Mouse (Mus musculus) right cerebral cortex, postnatal 25 days (tissue): ENCODE measurements around the gene Leo1.

Experiments
- DNase-seq: peaks from one replicate; pipeline ENCODE4 v3.0.0; 2022

Leo1 gene

DNA sequence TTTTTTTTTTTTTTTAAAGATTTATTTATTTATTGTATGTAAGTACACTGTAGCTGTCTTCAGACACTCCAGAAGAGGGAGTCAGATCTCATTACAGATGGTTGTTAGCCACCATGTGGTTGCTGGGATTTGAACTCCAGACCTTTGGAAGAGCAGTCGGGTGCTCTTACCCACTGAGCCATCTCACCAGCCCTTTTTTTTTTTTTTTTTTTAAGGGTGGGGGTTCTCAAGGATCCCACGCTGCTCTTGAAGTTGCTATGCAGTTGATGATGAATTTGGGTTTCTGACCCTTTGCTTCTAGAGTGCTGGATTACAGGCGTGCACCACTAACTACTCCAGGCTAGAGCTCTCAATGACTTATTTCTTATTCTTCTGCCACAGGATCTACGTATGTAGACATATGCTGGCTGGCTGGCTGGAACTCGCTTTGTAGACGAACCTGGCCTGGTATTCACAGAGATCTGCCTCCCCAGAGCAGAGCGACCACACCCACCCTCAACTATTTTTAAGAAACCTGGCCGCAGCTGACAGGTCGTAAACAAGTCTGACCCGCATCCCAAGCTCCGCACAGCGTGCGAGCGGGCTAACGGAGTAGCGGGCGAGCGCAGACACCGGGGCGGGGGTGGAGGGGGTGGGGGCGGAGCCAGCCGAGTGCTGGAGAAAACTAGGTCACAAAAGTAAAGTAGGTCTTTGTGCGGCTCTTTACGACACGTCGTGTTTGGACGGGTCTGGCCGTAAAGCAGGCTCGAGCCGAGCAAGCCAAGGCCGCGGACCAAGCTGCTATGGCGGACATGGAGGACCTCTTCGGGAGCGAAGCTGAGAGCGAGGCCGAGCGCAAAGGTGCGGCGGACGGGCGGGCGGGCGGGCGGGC, at the start of gene Leo1:
TSS of gene Leo1 (plus strand) at position 729 of the 871 bp plus-strand sequence.
- DNase-seq, result peak; percentile 90

- no peak for DNase-seq
Observed at GRCm38 (mm10) chr9:75393251-75393650, 48.1 kb upstream of the Leo1 start.

DNA sequence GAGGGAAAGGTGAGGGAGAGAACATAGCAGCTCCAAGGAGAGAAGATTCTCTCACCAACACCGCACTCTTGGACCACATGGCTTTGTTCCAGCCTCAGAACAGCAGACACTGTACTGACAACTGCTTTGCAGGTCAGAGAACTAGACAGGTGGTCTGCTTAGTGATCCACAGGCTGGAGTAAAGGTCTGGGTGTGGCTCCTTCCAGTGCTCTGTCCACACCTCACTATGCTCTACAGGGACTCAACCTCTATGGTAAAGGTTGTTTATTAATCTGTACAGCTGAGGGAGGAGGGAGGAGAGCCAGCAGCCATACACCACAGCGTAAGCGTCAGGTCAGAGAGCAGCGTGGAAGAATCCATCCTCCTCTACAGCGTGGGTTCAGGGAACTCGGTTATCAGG, 45.4 kb upstream of the Leo1 start:
- no peak for DNase-seq

GRCm38 (mm10) chr9:75399069-75399468, 42.3 kb upstream of the Leo1 start:
- DNase-seq, result no peak

DNA sequence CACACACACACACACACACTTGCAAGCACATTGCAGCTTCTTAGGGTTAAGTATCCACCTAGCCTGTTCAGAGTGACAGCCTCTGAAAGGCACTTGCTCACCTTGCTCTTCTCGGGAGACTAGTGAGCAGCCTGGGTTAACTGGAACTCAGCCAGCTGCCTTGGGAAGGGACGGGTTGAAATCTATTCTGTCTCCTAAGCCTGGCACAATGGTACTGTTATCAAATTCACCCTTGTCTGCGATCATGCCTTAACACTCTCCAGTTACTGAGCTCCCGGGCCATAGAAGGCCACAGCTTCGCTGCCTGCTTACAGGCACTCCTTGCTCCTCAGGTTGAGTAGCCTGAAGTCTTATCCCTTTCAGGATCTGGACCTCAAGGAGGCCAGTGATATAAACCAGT, 40.7 kb upstream of the Leo1 start:
- no peak for DNase-seq

DNA sequence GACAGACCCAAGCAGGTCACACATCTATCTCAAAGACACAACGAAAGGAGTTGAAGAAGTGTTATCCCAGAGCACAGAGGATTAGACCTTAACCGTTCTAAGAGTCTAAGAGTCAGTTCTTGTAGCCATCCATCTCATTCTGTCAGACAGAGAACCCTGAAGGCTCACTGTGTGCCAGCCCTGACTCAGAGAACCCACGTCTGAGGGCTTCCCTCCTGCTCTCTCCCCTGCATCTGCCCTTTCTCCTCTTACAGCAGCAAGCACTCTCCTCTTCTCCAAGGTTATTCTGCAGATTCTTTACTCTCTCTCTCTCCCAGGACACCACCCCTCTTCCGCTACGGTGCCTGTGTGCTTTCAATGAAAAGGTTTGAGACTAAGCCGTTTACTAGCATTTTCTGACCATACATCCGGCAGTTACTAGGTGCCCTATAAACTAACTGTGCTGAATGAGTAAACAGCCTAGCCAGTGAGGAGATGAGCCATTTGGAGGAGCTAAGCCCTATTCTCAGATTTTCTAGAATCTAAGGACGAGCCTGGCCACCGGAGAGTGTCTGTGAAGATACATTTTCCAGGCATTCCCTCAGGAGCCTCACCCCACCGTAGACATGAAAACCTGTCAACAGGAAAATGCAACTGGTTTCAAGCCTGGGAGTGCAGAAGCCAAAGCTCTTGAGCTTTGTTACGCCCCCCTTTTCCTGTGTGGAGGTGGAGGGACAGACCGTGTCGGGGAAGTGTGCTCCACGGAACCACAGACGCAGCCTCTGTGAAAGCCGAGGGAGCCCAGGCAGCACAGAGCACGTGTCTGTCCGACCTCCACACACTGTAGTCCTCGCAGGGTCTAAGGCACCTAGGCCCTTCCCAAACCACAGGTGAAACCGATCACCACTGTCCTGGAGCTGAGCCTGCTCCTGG, 39.5 kb upstream of the Leo1 start:
- no peak for DNase-seq

GRCm38 (mm10) chr9:75403520-75403919, 37.8 kb upstream of the Leo1 start:
- DNase-seq, result no peak

DNA sequence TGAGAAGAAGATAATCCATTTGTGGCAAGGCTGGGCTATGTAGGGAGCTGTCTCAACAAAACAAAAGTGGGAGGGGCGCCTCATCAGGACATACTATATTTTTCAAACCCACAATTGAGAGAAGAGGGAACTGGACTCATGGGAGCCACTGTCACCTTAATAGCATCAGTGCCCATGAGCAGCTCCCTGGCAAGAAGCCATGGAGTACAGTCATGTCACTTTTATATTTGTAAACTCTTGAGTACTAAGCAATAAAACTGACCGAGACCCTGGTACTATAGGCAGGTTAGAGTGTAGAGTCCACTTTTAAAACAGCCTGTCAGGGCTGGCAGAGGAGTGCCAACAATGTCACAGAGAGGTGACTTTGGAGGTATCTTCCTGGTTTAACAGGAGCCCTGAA, 35.2 kb upstream of the Leo1 start:
- DNase-seq, result no peak

GRCm38 (mm10) chr9:75407803-75408202, 33.5 kb upstream of the Leo1 start:
- peak; percentile 53 for DNase-seq

DNA sequence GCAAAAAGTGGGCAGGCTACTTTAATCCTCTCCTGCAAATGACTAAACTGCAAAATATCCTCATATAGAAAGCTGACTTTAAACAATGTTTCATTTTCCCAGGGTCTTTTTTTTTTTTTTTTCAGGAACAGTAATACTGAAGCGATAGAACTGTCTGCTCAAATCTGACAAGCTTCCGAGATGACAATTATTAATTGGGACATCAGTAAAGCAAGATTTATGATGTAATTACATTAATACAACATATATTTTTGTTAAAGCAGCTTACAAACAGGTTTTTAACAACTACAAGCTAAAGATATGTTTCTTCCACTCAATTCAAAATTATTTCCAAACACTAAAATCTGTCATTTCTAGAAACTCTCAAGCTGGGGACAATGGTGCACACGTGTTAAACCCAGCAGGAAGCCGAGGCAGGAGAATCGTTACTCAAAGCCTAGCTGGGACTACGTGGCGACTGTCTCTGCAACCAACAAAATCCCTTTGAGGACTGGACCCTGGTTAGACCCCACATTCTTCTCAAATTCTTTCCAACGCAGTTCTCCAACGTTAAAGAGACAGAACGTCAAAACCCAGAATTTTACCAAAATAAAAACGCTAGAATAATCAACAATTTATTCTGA, 33.0 kb upstream of the Leo1 start:
- no peak for DNase-seq

DNA sequence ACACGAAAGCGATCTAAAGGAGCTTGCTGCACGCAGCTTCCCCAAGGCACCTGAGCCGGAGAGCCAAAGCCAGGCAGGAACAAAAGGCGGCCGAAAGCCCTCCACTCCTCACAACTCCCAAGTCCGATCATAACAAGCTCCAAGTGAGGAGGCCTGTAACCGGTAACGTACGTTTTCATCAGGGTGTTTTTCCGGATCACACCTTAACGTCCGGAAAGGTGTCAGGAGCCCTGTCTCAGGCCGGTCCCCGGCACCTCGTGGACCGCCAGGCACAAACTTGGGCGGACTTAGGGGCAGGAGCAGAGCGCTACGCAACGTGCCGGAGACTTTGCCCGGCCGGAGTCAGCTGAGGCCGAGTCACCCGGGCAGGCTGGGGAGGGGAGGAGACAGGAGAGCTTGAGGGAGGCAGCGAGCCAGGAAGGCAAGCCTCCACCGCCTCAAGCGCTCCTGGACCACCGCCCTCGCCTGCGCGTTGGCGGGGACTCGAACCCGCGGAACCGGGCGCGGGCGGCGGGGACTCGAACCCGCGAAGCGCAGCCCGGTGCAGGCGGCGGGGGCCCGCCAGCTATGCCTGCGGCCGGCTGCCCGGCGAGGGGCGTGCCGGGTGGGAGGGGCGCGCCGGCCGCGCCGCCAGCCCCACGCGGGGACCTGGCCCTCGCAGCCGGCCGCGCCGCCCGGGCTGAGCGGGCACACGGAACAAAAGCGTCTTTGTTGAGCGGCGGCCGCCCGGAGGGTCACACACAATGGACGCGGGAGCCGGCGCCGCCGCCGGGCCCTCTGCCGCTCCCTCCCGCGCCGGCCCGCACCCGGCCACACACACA, 32.1 kb upstream of the Leo1 start:
- DNase-seq, result peak; percentile 69

DNA sequence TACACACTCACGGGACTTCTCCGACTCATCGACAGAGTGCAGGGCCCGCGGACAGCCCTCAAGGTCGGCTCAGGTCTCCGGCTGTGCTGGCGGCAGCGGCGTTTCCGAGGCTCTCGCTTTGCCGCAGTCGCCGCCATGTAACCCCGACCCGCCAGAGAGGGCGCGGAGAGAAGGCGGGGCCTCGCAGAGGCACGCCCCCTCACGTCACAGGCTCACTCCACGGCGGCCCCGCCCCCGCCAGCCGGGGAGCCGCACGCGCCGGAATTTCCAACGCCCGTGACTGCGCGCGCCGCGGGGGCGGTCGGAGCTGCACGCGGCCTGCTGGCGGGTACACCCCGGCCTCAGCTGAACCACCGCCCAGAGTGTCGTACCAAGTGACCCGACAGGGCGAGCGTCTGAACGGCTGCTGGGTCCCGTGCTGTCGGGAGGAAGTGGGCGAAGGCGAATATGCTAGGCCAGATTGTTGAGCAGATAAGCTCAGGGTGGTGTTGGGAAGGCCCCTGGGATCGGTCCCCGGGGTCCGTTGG, 31.4 kb upstream of the Leo1 start, which contains the start of gene Mapk6:
TSS of gene Mapk6 (minus strand) at position 154 of the 527 bp plus-strand sequence.
- DNase-seq, result peak; percentile 98

DNA sequence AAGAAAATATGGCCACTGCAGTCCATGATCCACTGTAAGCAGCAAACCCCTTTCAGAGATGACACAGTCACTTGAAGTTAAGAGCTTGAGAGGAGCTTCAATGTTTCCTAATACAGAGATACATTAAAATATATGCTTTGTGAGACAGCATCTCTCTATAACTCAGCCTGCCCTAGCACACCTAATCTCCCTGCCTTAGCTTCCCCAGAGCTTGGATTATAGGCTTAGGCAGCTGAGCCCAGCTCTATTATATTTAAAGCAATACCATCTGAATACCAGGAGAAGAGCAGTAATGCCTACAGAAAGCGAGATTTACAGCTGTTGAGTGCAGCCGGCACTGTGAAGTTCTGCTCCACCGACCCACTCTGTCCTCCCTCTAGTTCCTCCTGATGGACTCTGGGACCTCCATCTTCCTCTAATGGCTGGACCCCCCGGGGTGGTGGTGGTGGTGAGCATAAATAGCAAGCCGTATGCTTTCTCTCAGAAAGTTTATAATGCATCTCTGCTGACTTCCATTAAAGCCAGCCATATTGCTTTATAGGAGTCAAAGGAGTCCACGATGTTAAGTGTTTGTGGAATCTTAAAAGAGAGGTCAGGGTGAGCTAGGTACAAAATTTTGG, 30.3 kb upstream of the Leo1 start:
- no peak for DNase-seq

DNA sequence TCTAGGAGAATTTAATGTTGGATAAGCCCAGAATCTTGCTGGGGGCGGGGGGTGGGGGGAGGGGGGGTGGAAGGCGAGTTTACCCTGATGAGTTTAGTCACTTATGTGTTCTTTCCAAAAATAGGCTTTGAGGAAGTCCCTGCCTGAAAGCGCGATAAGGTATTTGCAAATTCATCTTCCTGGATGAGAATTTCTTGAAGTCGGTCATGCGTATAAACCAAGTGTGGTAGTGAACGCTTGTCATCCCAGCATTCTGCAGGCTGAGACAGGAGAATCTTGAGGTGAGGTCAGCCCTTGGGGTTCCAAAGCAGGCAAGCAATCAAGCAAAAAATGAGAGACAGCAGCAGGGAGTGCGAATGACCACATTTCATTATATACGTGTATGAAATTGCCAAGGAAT, 29.7 kb upstream of the Leo1 start:
- no peak for DNase-seq

GRCm38 (mm10) chr9:75413206-75413605, 28.1 kb upstream of the Leo1 start:
- no peak for DNase-seq

DNA sequence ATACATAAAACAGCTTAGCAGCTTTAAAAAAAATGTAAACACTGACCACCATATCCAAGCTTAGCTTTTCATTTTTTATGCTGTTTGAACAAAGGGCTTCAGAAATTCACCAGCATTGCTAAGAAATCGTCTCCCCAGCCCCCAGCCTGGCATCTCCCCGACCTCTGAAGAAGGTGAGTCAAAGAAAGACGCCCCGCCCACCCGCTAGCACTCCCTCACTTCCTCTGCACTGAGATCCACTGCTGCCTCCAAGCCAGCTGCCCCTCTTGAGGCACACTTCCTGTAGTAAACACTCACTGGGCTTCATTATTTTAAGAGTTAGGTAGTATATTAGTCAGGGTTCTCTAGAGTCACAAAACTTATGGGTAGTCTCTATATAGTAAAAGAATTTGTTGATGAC, 27.1 kb upstream of the Leo1 start:
- no peak for DNase-seq

DNA sequence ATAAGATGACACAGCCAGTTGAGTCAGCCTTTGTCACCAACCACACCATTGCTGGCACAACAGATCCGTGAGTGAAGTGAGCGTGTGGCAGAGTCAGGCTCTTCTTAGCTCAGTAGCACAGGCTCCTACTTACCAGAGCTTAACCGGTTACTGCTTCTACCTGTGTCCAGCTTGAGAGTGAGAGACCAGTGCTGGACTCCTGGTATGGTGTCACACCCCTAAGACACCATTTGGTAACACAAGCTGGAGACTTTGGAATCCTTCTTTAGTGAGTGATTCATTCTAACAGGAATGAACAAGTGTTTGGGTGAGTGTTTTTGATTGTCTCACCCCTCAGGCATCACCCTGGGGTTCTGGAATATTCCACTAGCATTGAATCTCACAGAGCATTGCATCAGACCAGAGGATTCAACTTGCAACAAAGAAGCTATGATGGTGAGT, 19.1 kb upstream of the Leo1 start:
- DNase-seq, result no peak

DNA sequence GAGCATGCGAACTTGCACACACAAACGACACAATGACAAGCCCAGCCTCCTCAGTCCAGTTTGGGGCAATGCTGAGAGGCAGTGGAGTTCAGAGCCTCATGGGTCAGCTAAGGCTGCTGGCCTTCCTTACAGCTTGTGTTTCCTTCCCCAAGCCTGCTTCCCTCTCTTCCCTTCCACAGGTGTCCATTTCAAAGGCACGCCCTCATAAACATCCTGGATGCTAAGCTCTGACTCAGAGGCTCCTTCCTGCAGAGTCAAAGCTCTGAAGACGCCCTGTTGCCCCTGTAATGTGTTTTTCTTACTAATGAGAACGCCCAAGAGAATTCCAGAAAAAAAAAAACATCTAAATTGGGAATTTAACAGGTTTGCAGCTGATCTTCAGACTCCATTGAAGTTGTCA, 17.6 kb upstream of the Leo1 start:
- no peak for DNase-seq

GRCm38 (mm10) chr9:75424358-75425150, 16.8 kb upstream of the Leo1 start:
- no peak for DNase-seq

- DNase-seq, result no peak
Observed at GRCm38 (mm10) chr9:75425796-75426391, 15.4 kb upstream of the Leo1 start.
